Mouse (Mus musculus) hindbrain, embryonic 11.5 days (tissue): ENCODE measurements around the gene Zfp513. TPM values are rescaled to one million over a fixed set of nuclear protein-coding genes. Genes with fewer than 3 reads are reported as not detected.
A peak's percentile ranks its signal among the peaks of the same experiment; 100 is the strongest.
"Not testable (repeated sequence)": the region's sequence is repeated elsewhere in the genome, so short reads cannot be mapped to it uniquely, and the experiment has no call there.

Source experiments
- ATAC-seq: fragments of 200-750 bp; cut with Nextera tagmentation; 2 replicates; pipeline ENCODE4 v1.8.0; 2017; ENCODE audit warnings: mild to moderate bottlenecking, moderate TSS enrichment, moderate library complexity; ENCODE audit not compliant: low FRiP score
- DNase-seq: peaks from one replicate; pipeline ENCODE4 v3.0.0-alpha.2; 2015; ENCODE audit warnings: low spot score
- H3K27ac ChIP-seq: fragments of 300-500 bp; sonication (generic); 2 replicates; pipeline ENCODE4 v1.5.1; 2014; ENCODE audit warnings: mild to moderate bottlenecking, low read depth, low read length
- H3K27me3 ChIP-seq: fragments of 300-500 bp; sonication (generic); 2 replicates; pipeline ENCODE4 v1.6.1; 2014; ENCODE audit warnings: mild to moderate bottlenecking, low read length, moderate library complexity, mixed read lengths; ENCODE audit not compliant: control insufficient read depth, insufficient read depth
- H3K36me3 ChIP-seq: fragments of 300-500 bp; sonication (generic); 2 replicates; pipeline ENCODE4 v1.6.1; 2014; ENCODE audit warnings: mild to moderate bottlenecking, low read length, moderate library complexity, mixed read lengths; ENCODE audit not compliant: control insufficient read depth, insufficient read depth
- H3K4me1 ChIP-seq: fragments of 300-500 bp; sonication (generic); replicated peaks from 2 replicates; pipeline ENCODE4 v1.6.1; 2014; ENCODE audit warnings: low read length, mixed read lengths; ENCODE audit not compliant: control insufficient read depth, insufficient read depth
- H3K4me2 ChIP-seq: fragments of 300-500 bp; sonication (generic); replicated peaks from 2 replicates; pipeline ENCODE4 v1.6.1; 2014; ENCODE audit warnings: mild to moderate bottlenecking, low read depth, low read length
- H3K4me3 ChIP-seq: fragments of 300-500 bp; sonication (generic); 2 replicates; pipeline ENCODE4 v1.5.1; 2014; ENCODE audit warnings: low read depth, low read length
- H3K9ac ChIP-seq: fragments of 300-500 bp; sonication (generic); 2 replicates; pipeline ENCODE4 v1.6.1; 2014; ENCODE audit warnings: low read depth, low read length
- H3K9me3 ChIP-seq: fragments of 300-500 bp; sonication (generic); 2 replicates; pipeline ENCODE4 v1.6.1; 2016; ENCODE audit warnings: low read length; ENCODE audit not compliant: control insufficient read depth
- WGBS: fragments of 180-500 bp; shearing (Covaris S2); extraction: QIAGEN DNeasy Blood & Tissue Kit; methylation state at CpG from one replicate; pipeline ENCODE4 v1.1.7; 2014; 5-methylcytosine and 5-hydroxymethylcytosine counted together
- polyA plus RNA-seq: library from polyadenylated mRNA; unstranded; fragments of >200 nt; fragmentation: Nextera tagmentation; extraction: Ambion mirVana; gene quantifications from 2 replicates; pipeline ENCODE4 v1.2.1, GENCODE M21; 2014

The Zfp513 gene
- polyA plus RNA-seq, 1 experiment from 2014 or later: 5.7 TPM

- no peak overlapping the region for H3K27ac ChIP-seq
- H3K4me1 ChIP-seq: no peaks in the 10 kb centered on the region
- H3K27me3 ChIP-seq: no peaks in the 10 kb centered on the region
- WGBS: 95% methylated on average over 9 of the region's 9 CpGs
- H3K36me3 ChIP-seq: no peaks in the 10 kb centered on the region
- ATAC-seq (no peak), DNase-seq (no peak)
- H3K9ac ChIP-seq: no peak overlapping the region
- H3K4me2 ChIP-seq: no peak overlapping the region
- H3K4me3 ChIP-seq: no peak overlapping the region
- H3K9me3 ChIP-seq: no peaks in the 10 kb centered on the region
These were observed 20.6 kb upstream of the Zfp513 start for GRCm38 (mm10) chr5:31222696-31223095.

DNA sequence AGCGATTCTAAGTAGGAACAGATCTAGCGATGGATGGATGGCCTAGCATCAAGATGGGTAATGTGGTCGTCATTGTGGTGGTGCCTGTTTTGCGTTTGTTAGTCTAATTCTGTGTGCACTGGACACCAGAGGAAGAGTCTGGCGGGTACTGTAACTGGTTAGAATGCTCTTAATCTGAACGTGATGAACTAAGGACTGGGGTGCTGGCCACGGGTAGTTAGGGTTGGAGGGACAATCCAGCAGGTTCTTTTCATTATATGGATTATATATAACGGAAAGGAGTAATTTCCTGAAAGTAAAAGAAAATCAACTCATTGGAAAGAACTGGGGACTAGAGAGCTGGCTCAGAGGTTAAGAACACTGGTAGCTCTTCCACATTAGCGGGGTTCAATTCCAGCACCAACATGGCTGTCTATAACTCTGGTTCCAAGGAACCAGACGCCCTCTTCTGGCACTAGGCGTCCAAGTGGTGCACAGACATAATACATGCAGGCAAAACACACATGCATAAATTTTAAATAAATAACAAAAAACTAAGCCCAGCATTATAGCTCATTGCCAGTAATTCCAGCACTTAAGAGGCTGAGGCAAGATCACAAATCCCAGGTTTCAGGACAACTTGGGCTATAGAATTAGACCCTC, 19.3 kb upstream of the Zfp513 start:
- Histone ChIP-seq H3K9ac (peak overlapping the region; percentile 79), H3K36me3 (no peaks in the 10 kb centered on the region), H3K4me1 (no peaks in the 10 kb centered on the region), H3K4me3 (peak overlapping the region; percentile 91), H3K9me3 (no peaks in the 10 kb centered on the region), H3K4me2 (peak overlapping the region; percentile 70), H3K27me3 (no peaks in the 10 kb centered on the region), H3K27ac (peak overlapping the region; percentile 85)
- 17% methylated on average over 11 of the region's 11 CpGs for WGBS
- ATAC-seq (no peak), DNase-seq (peak; percentile 69)

- Histone ChIP-seq H3K9ac (peak within 1 kb of the TSS; percentile 87), H3K4me1 (no peaks in the 10 kb centered on the region), H3K36me3 (no peaks in the 10 kb centered on the region), H3K4me3 (peak within 1 kb of the TSS; percentile 91), H3K27me3 (no peaks in the 10 kb centered on the region), H3K4me2 (peak within 1 kb of the TSS; percentile 70), H3K27ac (peak within 1 kb of the TSS; percentile 90), H3K9me3 (no peaks in the 10 kb centered on the region)
- WGBS: under 1% methylated on average over 57 of the region's 70 CpGs
- DNase-seq (peak; percentile 99), ATAC-seq (peak; percentile 97)
These were observed 18.6 kb upstream of the Zfp513 start, which contains the start of gene Ppm1g for GRCm38 (mm10) chr5:31220448-31221303. Gene Ppm1g (minus strand): TSS chr5:31220687.

DNA sequence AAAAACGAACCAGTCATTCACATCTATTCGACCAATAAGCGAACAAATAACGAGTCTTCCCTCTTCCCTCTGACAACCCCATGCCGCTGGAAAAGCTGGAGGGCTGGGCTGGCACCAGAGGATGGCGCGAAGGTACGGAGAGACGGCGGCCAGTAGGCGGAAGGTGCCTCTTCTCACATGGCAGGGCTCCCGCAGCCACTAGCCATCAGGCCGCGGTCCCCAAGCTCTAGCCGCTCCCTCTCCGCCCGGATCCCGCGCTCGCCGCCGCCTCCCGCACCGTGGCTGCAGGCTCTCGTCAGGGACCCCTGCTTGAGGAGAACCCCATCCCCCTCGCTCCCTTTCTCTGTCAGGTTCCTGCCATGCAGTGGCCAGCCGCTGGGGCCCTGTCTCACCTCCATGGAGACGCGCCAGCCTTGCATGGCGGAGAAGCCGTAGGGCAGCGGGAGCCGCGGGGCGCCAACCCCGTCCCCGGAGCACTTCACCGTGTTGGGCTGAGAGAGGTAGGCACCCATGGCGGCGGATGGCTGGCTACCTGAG, 17.9 kb upstream of the Zfp513 start:
- Histone ChIP-seq H3K9ac (peak overlapping the region; percentile 87), H3K4me1 (no peaks in the 10 kb centered on the region), H3K4me3 (peak overlapping the region; percentile 91), H3K4me2 (peak overlapping the region; percentile 70), H3K9me3 (no peaks in the 10 kb centered on the region), H3K27me3 (no peaks in the 10 kb centered on the region), H3K27ac (peak overlapping the region; percentile 90), H3K36me3 (no peaks in the 10 kb centered on the region)
- WGBS: under 1% methylated on average over 40 of the region's 40 CpGs
- ATAC-seq (peak; percentile 79), DNase-seq (peak; percentile 75)

- H3K9me3 ChIP-seq: no peaks in the 10 kb centered on the region
- ATAC-seq (no peak), DNase-seq (no peak)
- H3K9ac ChIP-seq: peak overlapping the region; percentile 87
- H3K4me3 ChIP-seq: peak overlapping the region; percentile 91
- no peaks in the 10 kb centered on the region for H3K27me3 ChIP-seq
- H3K36me3 ChIP-seq: no peaks in the 10 kb centered on the region
- WGBS: 1% methylated on average over 11 of the region's 11 CpGs
- H3K27ac ChIP-seq: no peak overlapping the region
- peak overlapping the region; percentile 70 for H3K4me2 ChIP-seq
- no peaks in the 10 kb centered on the region for H3K4me1 ChIP-seq
These were observed 17.4 kb upstream of the Zfp513 start for GRCm38 (mm10) chr5:31219474-31219873.

DNA sequence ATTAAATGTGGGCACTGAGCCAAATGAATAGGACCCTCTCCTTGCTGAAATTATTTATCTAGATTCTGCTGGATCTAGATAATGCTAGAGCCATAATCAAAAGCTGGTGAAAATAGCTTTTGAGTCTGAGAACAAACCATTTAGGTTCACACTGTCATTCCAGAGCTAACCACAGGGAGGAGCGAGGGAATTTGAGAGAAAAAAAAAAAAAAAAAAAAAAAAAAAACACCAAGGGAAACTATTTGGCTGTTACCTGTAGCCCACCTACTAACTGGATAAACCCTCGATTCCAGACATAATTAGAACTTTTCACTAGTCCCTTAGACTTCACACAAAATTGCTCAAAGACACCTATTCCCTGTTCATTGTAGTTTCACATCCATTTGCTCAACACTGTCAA, 17.0 kb upstream of the Zfp513 start:
- H3K27ac ChIP-seq: no peak overlapping the region
- H3K9ac ChIP-seq: no peak overlapping the region
- H3K4me3 ChIP-seq: peak overlapping the region; percentile 91
- no peaks in the 10 kb centered on the region for H3K4me1 ChIP-seq
- H3K9me3 ChIP-seq: no peaks in the 10 kb centered on the region
- H3K4me2 ChIP-seq: peak overlapping the region; percentile 70
- 5% methylated on average over 2 of the region's 2 CpGs for WGBS
- DNase-seq: peak; percentile 53
- no peaks in the 10 kb centered on the region for H3K36me3 ChIP-seq
- no peak for ATAC-seq
- no peaks in the 10 kb centered on the region for H3K27me3 ChIP-seq

GRCm38 (mm10) chr5:31218294-31218693, 16.2 kb upstream of the Zfp513 start:
- ATAC-seq: no peak
- Histone ChIP-seq H3K27me3 (no peaks in the 10 kb centered on the region), H3K36me3 (no peaks in the 10 kb centered on the region), H3K27ac (no peak overlapping the region), H3K4me1 (no peaks in the 10 kb centered on the region), H3K4me3 (no peak overlapping the region), H3K9me3 (no peaks in the 10 kb centered on the region), H3K4me2 (no peak overlapping the region), H3K9ac (no peak overlapping the region)
- no peak for DNase-seq
- WGBS: 72% methylated on average over 7 of the region's 7 CpGs

GRCm38 (mm10) chr5:31216554-31216953, 14.5 kb upstream of the Zfp513 start:
- DNase-seq, H3K36me3 ChIP-seq, H3K27ac ChIP-seq, H3K9ac ChIP-seq, H3K4me2 ChIP-seq, ATAC-seq, H3K4me1 ChIP-seq, H3K9me3 ChIP-seq, H3K4me3 ChIP-seq, H3K27me3 ChIP-seq: not testable (repeated sequence)
- 92% methylated on average over 6 of the region's 6 CpGs for WGBS
